Mouse (Mus musculus) liver, embryonic 14.5 days (tissue): Measurements from ENCODE around the gene Map3k11. TPM values are rescaled to one million over a fixed set of nuclear protein-coding genes. Genes with fewer than 3 reads are reported as not detected.

Source experiments
- ATAC-seq: fragments of 200-750 bp; cut with Nextera tagmentation; 2 replicates; pipeline ENCODE4 v1.8.0; 2017; ENCODE audit warnings: moderate number of reproducible peaks, mild to moderate bottlenecking, moderate library complexity; ENCODE audit not compliant: insufficient read depth
- DNase-seq, 3 experiments: peaks; one replicate each; pipeline ENCODE4 v3.0.0-alpha.2; 2012 to 2013; ENCODE audit warnings: low read depth in 3 of 3, low spot score in 3 of 3
- H3K27ac ChIP-seq: fragments of 300-500 bp; sonication (generic); 2 replicates; pipeline ENCODE4 v1.5.1; 2014; ENCODE audit warnings: moderate library complexity, mild to moderate bottlenecking, control low read depth, inconsistent platforms
- H3K27me3 ChIP-seq: fragments of 300-500 bp; sonication (generic); 2 replicates; pipeline ENCODE4 v1.6.1; 2014; ENCODE audit warnings: mild to moderate bottlenecking, low read length, moderate library complexity; ENCODE audit not compliant: control insufficient read depth, insufficient read depth
- H3K36me3 ChIP-seq: fragments of 300-500 bp; sonication (generic); replicated peaks from 2 replicates; pipeline ENCODE4 v1.6.1; 2014; ENCODE audit warnings: low read depth; ENCODE audit not compliant: control insufficient read depth, insufficient read depth
- H3K4me1 ChIP-seq, 2 experiments: fragments of 200-500 bp in 1 of 2; fragments of 300-500 bp in 1 of 2; sonication (generic) in 1 of 2; replicated peaks; 2 replicates each; pipeline ENCODE4 v1.6.1; 2012 to 2014; ENCODE audit warnings: antibody characterized with exemption in 1 of 2, inconsistent platforms in 1 of 2, low read length in 1 of 2; ENCODE audit not compliant: control insufficient read depth in 2 of 2, insufficient read depth in 2 of 2
- H3K4me2 ChIP-seq: fragments of 300-500 bp; sonication (generic); 2 replicates; pipeline ENCODE4 v1.6.1; 2014; ENCODE audit warnings: low read depth, mild to moderate bottlenecking, control low read depth, moderate library complexity
- H3K4me3 ChIP-seq, 2 experiments: fragments of 200-500 bp in 1 of 2; fragments of 300-500 bp in 1 of 2; sonication (generic) in 1 of 2; 2 replicates each; pipeline ENCODE4 v1.5.1; 2012 to 2014; ENCODE audit warnings: low read depth in 2 of 2, low read length in 2 of 2, mild to moderate bottlenecking in 2 of 2, control low read depth in 1 of 2, inconsistent platforms in 1 of 2, moderate library complexity in 1 of 2; ENCODE audit not compliant: insufficient read depth in 1 of 2
- H3K9ac ChIP-seq: fragments of 300-500 bp; sonication (generic); replicated peaks from 2 replicates; pipeline ENCODE4 v1.6.1; 2014; ENCODE audit warnings: mild to moderate bottlenecking, control low read depth, moderate library complexity
- H3K9me3 ChIP-seq: fragments of 300-500 bp; sonication (generic); 2 replicates; pipeline ENCODE4 v1.6.1; 2016; ENCODE audit warnings: low read length, mixed read lengths; ENCODE audit not compliant: control insufficient read depth
- CTCF ChIP-seq: IDR thresholded peaks from 2 replicates; pipeline ENCODE4 v1.5.1; 2016; ENCODE audit warnings: antibody characterized with exemption, low read depth, control low read depth
- EP300 ChIP-seq: IDR thresholded peaks from 2 replicates; pipeline ENCODE4 v1.6.1; 2016; ENCODE audit warnings: antibody characterized with exemption, low read depth
- WGBS: fragments of 180-500 bp; shearing (Covaris S2); extraction: QIAGEN DNeasy Blood & Tissue Kit; methylation state at CpG from one replicate; pipeline ENCODE4 v1.1.7; 2014; ENCODE audit not compliant: insufficient replicate concordance; 5-methylcytosine and 5-hydroxymethylcytosine counted together
- polyA plus RNA-seq, 2 experiments: library from polyadenylated mRNA; depleted of rRNA in 1 of 2; stranded (reverse) in 1 of 2; unstranded in 1 of 2; fragments of >200 nt; fragmentation: Nextera tagmentation in 1 of 2; extraction: Ambion mirVana in 1 of 2; gene quantifications; 2 replicates each; pipeline versions ENCODE4 v1.2.1 to v1.2.3; 2012 to 2014

Gene Map3k11
- polyA plus RNA-seq, 2 experiments: 9.1 to 13.7 TPM

DNA sequence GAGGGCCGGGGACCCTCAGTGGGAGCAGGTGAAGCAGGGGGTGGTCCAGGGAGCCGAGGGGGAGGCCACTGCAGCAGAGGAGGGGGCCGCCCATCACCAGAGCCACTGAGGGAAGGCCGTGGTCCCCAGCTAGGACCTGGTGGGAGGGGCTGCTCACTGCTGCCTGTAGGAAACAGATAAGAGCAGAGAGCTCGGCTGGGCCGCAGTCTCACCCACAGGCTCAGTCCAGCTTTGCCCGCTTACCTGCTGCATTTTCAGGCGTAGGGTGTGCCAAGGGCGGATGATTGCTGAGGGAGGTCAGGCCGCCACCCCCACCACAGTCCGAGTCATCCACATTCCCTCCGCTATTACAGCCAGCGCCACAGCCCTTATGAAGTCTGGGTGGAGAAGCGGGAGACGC lies 23.1 kb upstream of the Map3k11 start:
- peak; percentile 85 for DNase-seq
- ATAC-seq: peak; percentile 83
- Histone ChIP-seq H3K4me3 (peak overlapping the region; percentile 12 to 79; a peak in 3 of 4 replicates), H3K27ac (peak overlapping the region; percentile 97), H3K27me3 (no peaks in the 10 kb centered on the region), H3K9me3 (no peaks in the 10 kb centered on the region), H3K36me3 (peaks cover 7% of the 10 kb centered on the region), H3K4me2 (peak overlapping the region; percentile 95), H3K4me1 (peaks cover 34 to 39% of the 10 kb centered on the region in 2 experiments), H3K9ac (peak overlapping the region; percentile 80)
- 19% methylated on average over 15 of the region's 15 CpGs for WGBS
- TF ChIP-seq EP300: peak; percentile 86
- TF ChIP-seq CTCF: peak; percentile 47

DNA sequence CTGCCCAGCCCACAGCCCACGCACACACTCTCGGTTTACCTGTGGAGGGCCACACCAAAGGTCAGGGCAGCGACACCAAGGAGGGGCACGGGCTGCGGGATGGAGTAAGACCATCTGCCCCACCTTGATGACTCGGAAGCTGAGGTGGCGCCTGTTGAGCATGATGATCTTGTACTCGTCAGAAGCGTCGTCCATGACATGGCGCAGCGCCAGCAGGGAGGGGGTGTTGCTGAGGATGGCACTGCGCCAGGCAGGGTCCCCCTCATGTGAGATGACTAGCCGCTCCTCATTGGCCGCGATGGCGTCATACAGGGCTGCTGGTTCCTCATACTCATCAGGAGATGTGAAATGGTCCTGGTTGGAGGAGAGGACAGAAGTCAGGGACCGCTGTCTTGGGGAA lies 22.2 kb upstream of the Map3k11 start:
- no peak for DNase-seq
- Histone ChIP-seq H3K9me3 (no peaks in the 10 kb centered on the region), H3K27ac (peak overlapping the region; percentile 97), H3K4me1 (peaks cover 32 to 38% of the 10 kb centered on the region in 2 experiments), H3K27me3 (no peaks in the 10 kb centered on the region), H3K36me3 (peaks cover 10% of the 10 kb centered on the region), H3K4me2 (peak overlapping the region; percentile 95), H3K9ac (no peak overlapping the region; the same call in 1 of the 2 replicates), H3K4me3 (no peak overlapping the region)
- WGBS: 92% methylated on average over 18 of the region's 18 CpGs
- no peak for ATAC-seq
- TF ChIP-seq CTCF: no peak
- TF ChIP-seq EP300: no peak

DNA sequence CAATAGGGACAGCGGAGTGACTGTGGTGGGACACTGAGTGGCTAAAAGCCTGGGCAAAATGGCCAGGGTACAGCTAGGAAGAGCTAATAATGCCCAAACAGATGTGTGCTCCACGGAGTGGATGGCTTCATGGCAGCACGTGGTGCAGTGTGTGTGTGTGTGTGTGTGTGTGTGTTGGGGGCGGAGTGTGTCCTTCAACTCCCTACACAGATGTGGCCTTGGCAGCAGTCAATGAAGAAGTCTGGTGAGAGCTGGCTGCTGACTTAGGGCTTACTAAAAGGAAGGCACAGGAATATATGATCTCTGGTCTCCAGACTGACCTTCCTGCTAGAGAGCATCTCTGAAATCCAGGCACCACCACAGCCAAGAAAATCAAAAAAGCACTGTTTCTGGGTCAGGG lies 20.2 kb upstream of the Map3k11 start:
- H3K4me2 ChIP-seq: no peak overlapping the region
- H3K27ac ChIP-seq: peak overlapping the region; percentile 44
- DNase-seq: no peak
- WGBS: 86% methylated on average over 4 of the region's 4 CpGs
- H3K27me3 ChIP-seq: no peaks in the 10 kb centered on the region
- no peak overlapping the region for H3K4me3 ChIP-seq
- H3K4me1 ChIP-seq: peaks cover 24 to 27% of the 10 kb centered on the region in 2 experiments
- H3K9ac ChIP-seq: no peak overlapping the region
- no peak for TF ChIP-seq EP300
- TF ChIP-seq CTCF: no peak
- H3K9me3 ChIP-seq: no peaks in the 10 kb centered on the region
- H3K36me3 ChIP-seq: peaks cover 25% of the 10 kb centered on the region
- ATAC-seq: no peak

DNA sequence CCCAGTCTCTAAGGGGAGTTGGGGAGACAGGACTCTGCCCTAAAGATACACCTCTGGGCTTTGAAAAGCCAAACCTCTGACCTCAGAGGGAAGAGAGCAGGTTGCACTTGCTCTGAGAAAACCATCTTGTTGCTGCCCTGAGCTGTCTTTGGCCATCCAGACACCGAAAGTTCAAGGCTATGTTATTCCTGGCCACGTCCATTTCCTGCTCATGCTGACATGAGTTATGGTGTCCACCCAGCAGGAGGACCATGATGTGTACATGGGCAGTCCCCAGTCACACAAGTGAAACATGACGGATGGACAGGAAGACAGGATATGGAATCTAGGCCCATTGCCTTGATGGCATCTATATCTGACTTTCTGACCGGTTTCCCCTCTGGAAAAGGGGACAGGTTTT lies 8.1 kb upstream of the Map3k11 start:
- TF ChIP-seq CTCF (no peak), EP300 (no peak)
- peaks cover 73% of the 10 kb centered on the region for H3K36me3 ChIP-seq
- WGBS: 84% methylated on average over 4 of the region's 4 CpGs

DNA sequence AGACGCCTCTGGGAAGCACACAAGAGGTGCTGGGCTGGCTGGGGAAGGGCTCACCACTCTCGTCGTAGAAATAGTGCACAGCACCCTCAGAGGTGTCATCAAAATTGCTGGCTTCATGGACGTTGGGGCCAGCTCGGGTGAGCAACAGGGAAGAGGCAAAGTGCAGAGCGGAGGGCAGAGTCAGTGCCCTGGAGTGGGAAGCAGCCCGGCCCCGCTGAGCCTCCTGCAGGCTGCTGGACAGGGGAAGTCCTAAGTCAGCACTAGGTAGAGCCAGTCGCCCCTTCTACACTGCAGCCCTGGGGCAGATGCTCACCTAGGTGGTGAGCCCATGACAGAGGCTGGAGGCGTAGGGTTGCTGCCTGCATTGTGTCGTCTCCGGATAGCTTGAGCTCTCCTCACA lies 4.3 kb upstream of the Map3k11 start:
- no peak for ATAC-seq
- H3K4me2 ChIP-seq: no peak overlapping the region

More for the DNA sequence above, 8.1 kb upstream of the Map3k11 start:
- H3K27ac ChIP-seq: no peak overlapping the region
- H3K9ac ChIP-seq: no peak overlapping the region
- DNase-seq (no peak), ATAC-seq (no peak)
- no peaks in the 10 kb centered on the region for H3K27me3 ChIP-seq
- no peak overlapping the region for H3K4me3 ChIP-seq
- no peak overlapping the region for H3K4me2 ChIP-seq
- H3K4me1 ChIP-seq: no peaks in the 10 kb centered on the region
- H3K9me3 ChIP-seq: no peaks in the 10 kb centered on the region

More for the DNA sequence above, 4.3 kb upstream of the Map3k11 start:
- H3K9me3 ChIP-seq: no peaks in the 10 kb centered on the region
- no peak overlapping the region for H3K9ac ChIP-seq
- 89% methylated on average over 12 of the region's 12 CpGs for WGBS
- DNase-seq: no peak
- no peak overlapping the region for H3K27ac ChIP-seq
- no peak overlapping the region for H3K4me3 ChIP-seq
- H3K36me3 ChIP-seq: peaks cover 53% of the 10 kb centered on the region
- TF ChIP-seq EP300: no peak
- no peak for TF ChIP-seq CTCF
- H3K4me1 ChIP-seq: peaks cover 9 to 12% of the 10 kb centered on the region in 2 experiments
- no peaks in the 10 kb centered on the region for H3K27me3 ChIP-seq
